Mouse (Mus musculus) hindbrain, embryonic 12.5 days (tissue): ENCODE data around the gene Prkd1. TPM values are rescaled to one million over a fixed set of nuclear protein-coding genes. Genes with fewer than 3 reads are reported as not detected.
A peak's percentile ranks its signal among the peaks of the same experiment; 100 is the strongest.
"Not testable (repeated sequence)": the region's sequence is repeated elsewhere in the genome, so short reads cannot be mapped to it uniquely, and the experiment has no call there.

ENCODE experiments used
- ATAC-seq: fragments of 200-750 bp; cut with Nextera tagmentation; 2 replicates; pipeline ENCODE4 v1.8.0; 2017; ENCODE audit warnings: moderate TSS enrichment; ENCODE audit not compliant: low FRiP score
- H3K27ac ChIP-seq: fragments of 300-500 bp; sonication (generic); 2 replicates; pipeline ENCODE4 v1.5.1; 2016; ENCODE audit warnings: mild to moderate bottlenecking
- H3K27me3 ChIP-seq: fragments of 300-500 bp; sonication (generic); 2 replicates; pipeline ENCODE4 v1.6.1; 2016; ENCODE audit warnings: mild to moderate bottlenecking
- H3K36me3 ChIP-seq: fragments of 300-500 bp; sonication (generic); 2 replicates; pipeline ENCODE4 v1.6.1; 2016; ENCODE audit warnings: mild to moderate bottlenecking
- H3K4me1 ChIP-seq: fragments of 300-500 bp; sonication (generic); 2 replicates; pipeline ENCODE4 v1.6.1; 2016
- H3K4me2 ChIP-seq: fragments of 300-500 bp; sonication (generic); replicated peaks from 2 replicates; pipeline ENCODE4 v1.6.1; 2016; ENCODE audit warnings: mild to moderate bottlenecking
- H3K4me3 ChIP-seq: fragments of 300-500 bp; sonication (generic); 2 replicates; pipeline ENCODE4 v1.5.1; 2016; ENCODE audit warnings: mild to moderate bottlenecking
- H3K9ac ChIP-seq: fragments of 300-500 bp; sonication (generic); 2 replicates; pipeline ENCODE4 v1.6.1; 2016; ENCODE audit warnings: mild to moderate bottlenecking, moderate library complexity
- H3K9me3 ChIP-seq: fragments of 300-500 bp; sonication (generic); replicated peaks from 2 replicates; pipeline ENCODE4 v1.6.1; 2016; ENCODE audit warnings: mild to moderate bottlenecking
- WGBS: fragments of 180-500 bp; shearing (Covaris S2); methylation state at CpG from one replicate; pipeline ENCODE4 v1.1.7; 2016; 5-methylcytosine and 5-hydroxymethylcytosine counted together
- polyA plus RNA-seq: library from polyadenylated mRNA; unstranded; fragments of >200 nt; fragmentation: Nextera tagmentation; extraction: Ambion mirVana; gene quantifications from 2 replicates; pipeline ENCODE4 v1.2.1, GENCODE M21; 2016

Gene Prkd1
- 5.3 and 5.5 TPM in 2 replicates for polyA plus RNA-seq

- Histone ChIP-seq H3K4me1 (peaks cover 6% of the 10 kb centered on the region), H3K27me3 (no peaks in the 10 kb centered on the region), H3K36me3 (no peaks in the 10 kb centered on the region), H3K9ac (peak within 1 kb of the TSS; percentile 78), H3K4me3 (peak within 1 kb of the TSS; percentile 84), H3K27ac (peak within 1 kb of the TSS; percentile 68; the same call in 1 of the 2 replicates), H3K9me3 (no peaks in the 10 kb centered on the region), H3K4me2 (peak within 1 kb of the TSS; percentile 84)
- under 1% methylated on average over 85 of the region's 114 CpGs for WGBS
- ATAC-seq, result peak; percentile 92
Observed at GRCm38 (mm10) chr12:50648671-50649541, at the start of gene Prkd1. Prkd1 (minus strand) TSS chr12:50649098.

DNA sequence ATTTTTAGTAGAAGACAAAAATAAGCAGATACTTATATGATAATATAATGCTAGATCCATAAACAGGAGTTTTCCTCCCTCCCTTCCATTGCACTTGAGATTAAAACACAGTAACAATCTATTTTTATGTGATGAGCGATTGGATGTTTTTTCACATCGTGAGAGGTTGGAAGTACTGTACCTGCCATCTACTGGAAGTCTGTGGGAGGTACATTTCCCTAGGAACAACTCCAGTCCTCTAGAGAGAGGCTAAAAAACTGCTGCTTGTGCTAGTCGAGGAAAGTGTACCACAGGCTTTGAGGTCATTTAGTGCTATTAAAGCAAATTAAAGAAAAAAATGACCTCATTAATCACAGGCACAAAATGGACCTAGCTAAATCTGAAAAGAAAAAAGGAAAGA is 48.6 kb upstream of the Prkd1 start:
- Histone ChIP-seq H3K4me3 (no peak overlapping the region), H3K9me3 (no peaks in the 10 kb centered on the region), H3K27ac (no peak overlapping the region), H3K36me3 (no peaks in the 10 kb centered on the region), H3K27me3 (no peaks in the 10 kb centered on the region), H3K4me2 (no peak overlapping the region), H3K9ac (no peak overlapping the region), H3K4me1 (peaks cover 3% of the 10 kb centered on the region; the same call in 1 of the 2 replicates)
- WGBS, result 24% methylated on average over 3 of the region's 3 CpGs
- no peak for ATAC-seq

GRCm38 (mm10) chr12:50648176-50648670 is 675 bp downstream of the Prkd1 start:
- Histone ChIP-seq H3K36me3 (no peaks in the 10 kb centered on the region), H3K4me1 (peaks cover 6% of the 10 kb centered on the region), H3K4me3 (peak overlapping the region; percentile 84), H3K9me3 (no peaks in the 10 kb centered on the region), H3K4me2 (peak overlapping the region; percentile 84), H3K27ac (no peak overlapping the region), H3K9ac (peak overlapping the region; percentile 78), H3K27me3 (no peaks in the 10 kb centered on the region)
- ATAC-seq, result peak; percentile 79
- 1% methylated on average over 16 of the region's 16 CpGs for WGBS

GRCm38 (mm10) chr12:50646857-50647256 is 2.0 kb downstream of the Prkd1 start:
- no peaks in the 10 kb centered on the region for H3K27me3 ChIP-seq
- no peak for ATAC-seq

DNA sequence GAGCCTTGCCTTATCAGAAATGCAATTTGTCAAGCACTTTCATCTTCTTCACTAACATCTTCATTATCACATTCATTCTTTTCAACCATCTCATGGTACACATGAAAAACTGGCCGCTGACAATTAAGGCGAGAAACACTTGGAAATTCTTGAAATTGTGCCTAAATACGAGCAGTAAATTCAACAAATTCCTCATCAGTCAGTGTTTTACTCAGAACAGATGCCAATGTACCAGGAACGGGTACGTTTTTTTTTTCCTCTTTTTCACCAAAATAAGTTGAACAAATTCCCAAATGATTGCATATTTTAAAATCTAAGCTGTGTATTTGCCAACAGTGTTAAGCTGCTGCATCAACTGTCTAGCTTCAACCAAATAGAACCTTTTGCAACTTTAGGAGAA is 6.2 kb downstream of the Prkd1 start:
- no peaks in the 10 kb centered on the region for H3K4me1 ChIP-seq
- no peak overlapping the region for H3K4me3 ChIP-seq
- no peaks in the 10 kb centered on the region for H3K27me3 ChIP-seq
- no peak overlapping the region for H3K4me2 ChIP-seq
- 86% methylated on average over 5 of the region's 5 CpGs for WGBS
- no peak overlapping the region for H3K9ac ChIP-seq
- ATAC-seq, result no peak
- H3K9me3 ChIP-seq, result no peaks in the 10 kb centered on the region
- no peak overlapping the region for H3K27ac ChIP-seq
- no peaks in the 10 kb centered on the region for H3K36me3 ChIP-seq

More at GRCm38 (mm10) chr12:50646857-50647256, 2.0 kb downstream of the Prkd1 start:
- no peak overlapping the region for H3K4me3 ChIP-seq
- no peaks in the 10 kb centered on the region for H3K9me3 ChIP-seq
- no peak overlapping the region for H3K27ac ChIP-seq
- no peak overlapping the region for H3K4me2 ChIP-seq
- no peaks in the 10 kb centered on the region for H3K36me3 ChIP-seq
- no peak overlapping the region for H3K9ac ChIP-seq
- peaks cover 6% of the 10 kb centered on the region for H3K4me1 ChIP-seq
- WGBS, result 97% methylated on average over 4 of the region's 4 CpGs

DNA sequence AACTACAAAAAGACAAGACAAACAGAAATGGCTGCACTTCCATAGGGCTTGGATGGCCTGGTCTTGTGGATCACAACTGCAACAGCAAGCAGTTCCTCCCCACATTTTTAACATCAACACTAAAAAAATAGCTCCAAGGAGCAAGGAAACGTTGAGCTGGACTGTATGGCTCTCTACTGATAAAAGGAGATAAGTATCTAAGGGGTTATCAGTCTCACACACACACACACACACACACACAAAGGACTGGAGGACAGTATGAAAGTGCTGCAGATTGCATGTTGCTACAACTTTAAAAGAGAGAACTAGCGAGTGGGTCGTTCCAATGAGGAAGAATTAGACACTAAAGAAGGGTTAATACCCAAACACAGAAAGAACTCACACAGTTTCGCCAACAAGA is 8.7 kb downstream of the Prkd1 start:
- 90% methylated on average over 4 of the region's 4 CpGs for WGBS
- H3K9me3 ChIP-seq, result no peaks in the 10 kb centered on the region
- H3K36me3 ChIP-seq, result no peaks in the 10 kb centered on the region

GRCm38 (mm10) chr12:50634436-50634835 is 14.5 kb downstream of the Prkd1 start:
- H3K4me1 ChIP-seq, result no peaks in the 10 kb centered on the region
- no peak overlapping the region for H3K4me2 ChIP-seq
- no peak overlapping the region for H3K4me3 ChIP-seq
- no peak overlapping the region for H3K27ac ChIP-seq
- H3K27me3 ChIP-seq, result no peaks in the 10 kb centered on the region
- 78% methylated on average over 6 of the region's 6 CpGs for WGBS
- H3K36me3 ChIP-seq, result no peaks in the 10 kb centered on the region
- ATAC-seq, result no peak
- no peak overlapping the region for H3K9ac ChIP-seq
- no peaks in the 10 kb centered on the region for H3K9me3 ChIP-seq

More for the DNA sequence above, 8.7 kb downstream of the Prkd1 start:
- no peak overlapping the region for H3K27ac ChIP-seq
- no peak overlapping the region for H3K4me2 ChIP-seq
- no peak overlapping the region for H3K9ac ChIP-seq
- no peak overlapping the region for H3K4me3 ChIP-seq
- H3K4me1 ChIP-seq, result no peaks in the 10 kb centered on the region
- no peaks in the 10 kb centered on the region for H3K27me3 ChIP-seq
- ATAC-seq, result no peak

DNA sequence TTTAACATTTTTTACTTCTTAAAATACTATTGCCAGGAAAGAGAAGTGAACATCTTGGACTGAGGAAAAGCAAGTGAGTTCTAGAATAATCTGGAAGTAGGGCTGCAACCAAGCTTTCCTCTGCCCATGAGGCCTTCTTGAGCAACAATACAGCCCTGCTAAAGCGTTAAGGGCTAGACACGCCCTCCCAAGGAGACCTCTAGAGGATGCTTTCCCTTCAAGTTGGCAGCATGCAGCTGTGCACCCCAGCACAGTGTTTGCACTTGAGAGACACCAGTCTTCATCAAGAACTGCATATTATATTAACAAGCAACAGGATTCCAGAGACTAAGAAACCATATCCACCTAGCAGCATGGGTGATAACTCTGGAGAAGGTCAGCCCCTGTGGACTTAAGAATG is 22.8 kb downstream of the Prkd1 start:
- H3K4me2 ChIP-seq, ATAC-seq, H3K9ac ChIP-seq, H3K36me3 ChIP-seq, H3K4me3 ChIP-seq, H3K9me3 ChIP-seq, H3K27me3 ChIP-seq, H3K4me1 ChIP-seq, H3K27ac ChIP-seq: not testable (repeated sequence)
- 56% methylated on average over 2 of the region's 2 CpGs for WGBS

DNA sequence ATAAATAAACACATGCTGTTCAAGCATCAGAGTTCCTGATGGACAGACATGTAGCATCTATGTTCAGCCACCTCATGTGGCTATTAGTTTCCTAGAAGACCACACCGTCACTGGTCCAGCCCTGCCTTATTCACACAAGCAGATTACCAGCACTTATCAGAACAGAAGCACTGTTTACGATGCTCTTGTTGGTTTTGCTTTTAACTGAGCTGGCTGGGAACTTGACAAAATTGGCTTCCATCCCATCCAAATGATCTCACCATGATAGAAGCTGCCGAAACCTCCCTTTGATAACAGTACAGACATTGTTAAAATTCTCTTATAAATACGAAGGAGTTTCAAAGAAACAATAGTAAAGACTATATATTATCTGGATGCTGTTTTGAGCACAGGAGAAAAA is 24.7 kb downstream of the Prkd1 start:
- no peaks in the 10 kb centered on the region for H3K9me3 ChIP-seq
- ATAC-seq, result no peak
- no peaks in the 10 kb centered on the region for H3K27me3 ChIP-seq
- H3K4me1 ChIP-seq, result no peaks in the 10 kb centered on the region
- WGBS, result 73% methylated on average over 4 of the region's 4 CpGs
- no peak overlapping the region for H3K27ac ChIP-seq
- H3K4me3 ChIP-seq, result no peak overlapping the region
- H3K4me2 ChIP-seq, result no peak overlapping the region
- no peaks in the 10 kb centered on the region for H3K36me3 ChIP-seq
- H3K9ac ChIP-seq, result no peak overlapping the region

DNA sequence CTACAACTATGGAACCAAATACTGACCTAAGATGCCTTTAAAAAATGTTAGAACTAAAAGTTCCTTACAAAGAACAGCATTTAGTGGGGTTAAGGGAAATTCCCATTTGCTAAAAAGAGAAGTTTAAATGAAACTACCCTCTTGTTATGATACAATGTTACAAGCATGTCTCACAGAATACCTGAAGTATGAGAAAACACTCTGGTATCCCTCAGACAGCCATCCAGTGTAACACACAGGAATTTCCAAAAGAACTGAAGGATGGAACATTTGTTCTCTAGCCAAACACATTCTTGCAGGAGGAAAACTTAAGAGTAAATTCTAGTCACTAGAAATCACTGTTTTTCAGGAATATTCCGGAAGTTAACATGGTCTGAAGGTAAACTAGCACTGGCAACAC is 33.0 kb downstream of the Prkd1 start:
- no peak for ATAC-seq
- no peaks in the 10 kb centered on the region for H3K9me3 ChIP-seq
- H3K27ac ChIP-seq, result no peak overlapping the region
- no peak overlapping the region for H3K9ac ChIP-seq
- no peak overlapping the region for H3K4me2 ChIP-seq
- H3K36me3 ChIP-seq, result no peaks in the 10 kb centered on the region
- WGBS, result 93% methylated on average over 1 of the region's 1 CpGs
- H3K27me3 ChIP-seq, result no peaks in the 10 kb centered on the region
- no peaks in the 10 kb centered on the region for H3K4me1 ChIP-seq
- no peak overlapping the region for H3K4me3 ChIP-seq

- WGBS, result 50% methylated on average over 6 of the region's 6 CpGs
- no peak for ATAC-seq
- Histone ChIP-seq H3K36me3 (no peaks in the 10 kb centered on the region), H3K9ac (no peak overlapping the region), H3K9me3 (no peaks in the 10 kb centered on the region), H3K4me3 (no peak overlapping the region), H3K27me3 (no peaks in the 10 kb centered on the region), H3K27ac (no peak overlapping the region), H3K4me1 (no peaks in the 10 kb centered on the region), H3K4me2 (no peak overlapping the region)
Observed at GRCm38 (mm10) chr12:50614341-50614740, 34.6 kb downstream of the Prkd1 start.

DNA sequence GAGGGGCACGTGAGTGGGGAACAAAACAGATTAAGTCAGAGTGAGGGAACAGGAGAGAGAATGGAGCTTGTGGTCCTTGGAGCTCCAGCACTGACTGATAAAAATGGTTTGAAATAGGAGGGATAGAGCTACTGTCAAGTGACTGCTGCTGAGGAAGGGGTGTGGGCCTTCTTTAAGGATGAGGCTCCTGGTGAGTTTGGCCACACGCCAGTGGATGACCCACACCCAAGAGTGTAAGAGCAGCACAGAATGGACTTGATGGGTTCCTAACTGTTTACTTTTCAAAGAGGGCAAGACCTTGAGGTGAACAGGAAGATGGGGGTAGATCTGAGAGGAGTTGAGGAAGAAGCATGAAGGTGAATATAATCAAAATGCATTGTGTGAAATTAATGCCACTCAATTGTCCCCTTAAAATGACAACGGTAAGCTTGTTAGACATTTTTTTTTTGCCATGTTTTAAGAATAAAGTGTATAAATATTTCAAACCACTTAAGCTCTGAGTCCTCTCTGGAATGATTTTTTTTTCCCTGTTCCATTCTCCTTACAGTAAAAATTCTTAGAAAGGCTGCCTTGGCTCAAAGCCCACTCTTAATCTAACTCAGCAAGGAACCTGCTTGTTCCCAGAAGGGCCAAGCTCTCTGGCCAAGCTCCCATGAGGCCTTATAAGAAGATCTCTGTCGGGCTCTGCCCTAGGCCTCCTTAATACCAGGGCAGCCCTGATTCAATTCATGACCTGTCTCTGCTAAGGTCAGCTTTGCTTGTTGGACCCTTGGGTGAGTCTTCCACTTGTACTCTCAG is 42.0 kb downstream of the Prkd1 start:
- WGBS, result 83% methylated on average over 4 of the region's 4 CpGs
- H3K4me1 ChIP-seq, result no peaks in the 10 kb centered on the region
- H3K27me3 ChIP-seq, result no peaks in the 10 kb centered on the region
- H3K4me2 ChIP-seq, result no peak overlapping the region
- ATAC-seq, result no peak
- H3K9me3 ChIP-seq, result no peaks in the 10 kb centered on the region
- no peak overlapping the region for H3K9ac ChIP-seq
- H3K36me3 ChIP-seq, result no peaks in the 10 kb centered on the region
- no peak overlapping the region for H3K27ac ChIP-seq
- no peak overlapping the region for H3K4me3 ChIP-seq
